Mouse (Mus musculus) limb, embryonic 10.5 days (tissue): Measurements from ENCODE around the gene Tnpo3. TPM values are rescaled to one million over a fixed set of nuclear protein-coding genes. Genes with fewer than 3 reads are reported as not detected.

ENCODE experiments used
- polyA plus RNA-seq: library from polyadenylated mRNA; unstranded; fragments of >200 nt; fragmentation: Nextera tagmentation; extraction: Ambion mirVana; gene quantifications from 2 replicates; pipeline ENCODE4 v1.2.1, GENCODE M21; 2016

Tnpo3 gene
- polyA plus RNA-seq, 1 experiment from 2014 or later: 128 TPM

Other genes with a start within 250 kb of the Tnpo3 start
- 0.34 and 0.38 TPM in 2 replicates for gene Opn1sw, start 221.4 kb downstream of the Tnpo3 start, polyA plus RNA-seq
- 19.4 and 29.8 TPM in 2 replicates for gene Ccdc136, start 213.6 kb downstream of the Tnpo3 start, polyA plus RNA-seq
- 3.7 and 5.6 TPM in 2 replicates for gene Flnc, start 176.6 kb downstream of the Tnpo3 start, polyA plus RNA-seq
- 185 and 196 TPM in 2 replicates for gene Atp6v1f, start 142.2 kb downstream of the Tnpo3 start, polyA plus RNA-seq
- gene Atp6v1fnb, start 138.4 kb downstream of the Tnpo3 start, polyA plus RNA-seq: 0.34 TPM in 1 of 2 replicates, not detected in the other
- 37.2 and 43.9 TPM in 2 replicates for gene Kcp, start 101.9 kb downstream of the Tnpo3 start, polyA plus RNA-seq
- gene Irf5, start 83.3 kb downstream of the Tnpo3 start, polyA plus RNA-seq: 3.2 and 4.2 TPM in 2 replicates
- 6.7 and 7.0 TPM in 2 replicates for gene Tspan33, start 84.3 kb upstream of the Tnpo3 start, polyA plus RNA-seq
- 67.6 and 69.3 TPM in 2 replicates for gene Smo, start 125.6 kb upstream of the Tnpo3 start, polyA plus RNA-seq
- 14.1 and 15.9 TPM in 2 replicates for gene Ahcyl2, start 158.1 kb upstream of the Tnpo3 start, polyA plus RNA-seq